Mouse (Mus musculus): ENCODE measurements at regions not wholly inside any gene's neighbourhood (a gene's known extent, or its start where the extent isn't known, plus 50 kb on each side); places are given as distances from the start of the nearest gene placed in this dataset.

GRCm38 (mm10) chr13:119184322-119184877 lies 244.0 kb upstream of the Paip1 start:
- TF ChIP-seq GATA1 (IDR thresholded peaks at IDR 0.05; ENCODE audit: borderline replicate concordance, low read length) (no peak), CTCF (IDR thresholded peaks at IDR 0.05; ENCODE audit: low read depth, low read length) (no peak), TAL1 (conservative IDR thresholded peaks at IDR 0.05; ENCODE audit: low read depth, low read length) (no peak)
